Mouse (Mus musculus) lung, embryonic 14.5 days (tissue): ENCODE results near the gene Pagr1a. TPM values are rescaled to one million over a fixed set of nuclear protein-coding genes. Genes with fewer than 3 reads are reported as not detected.

Experiments
- ATAC-seq: fragments of 200-750 bp; cut with Nextera tagmentation; 2 replicates; pipeline ENCODE4 v1.8.0; 2017; ENCODE audit warnings: mild to moderate bottlenecking, moderate TSS enrichment, moderate library complexity; ENCODE audit not compliant: insufficient read depth
- DNase-seq: peaks from one replicate; pipeline ENCODE4 v3.0.0-alpha.2; 2015
- H3K27ac ChIP-seq: fragments of 300-500 bp; sonication (generic); 2 replicates; pipeline ENCODE4 v1.5.1; 2014; ENCODE audit warnings: low read depth, mild to moderate bottlenecking, moderate library complexity
- H3K27me3 ChIP-seq: fragments of 300-500 bp; sonication (generic); 2 replicates; pipeline ENCODE4 v1.6.1; 2014; ENCODE audit warnings: low read length, control low read depth; ENCODE audit not compliant: insufficient read depth
- H3K36me3 ChIP-seq: fragments of 300-500 bp; sonication (generic); 2 replicates; pipeline ENCODE4 v1.6.1; 2014; ENCODE audit warnings: control low read depth; ENCODE audit not compliant: insufficient read depth
- H3K4me1 ChIP-seq: fragments of 300-500 bp; sonication (generic); 2 replicates; pipeline ENCODE4 v1.6.1; 2014; ENCODE audit warnings: antibody characterized with exemption, control low read depth; ENCODE audit not compliant: insufficient read depth
- H3K4me2 ChIP-seq: fragments of 300-500 bp; sonication (generic); 2 replicates; pipeline ENCODE4 v1.6.1; 2014; ENCODE audit warnings: mild to moderate bottlenecking
- H3K4me3 ChIP-seq: fragments of 300-500 bp; sonication (generic); 2 replicates; pipeline ENCODE4 v1.5.1; 2014; ENCODE audit warnings: low read depth, low read length
- H3K9ac ChIP-seq: fragments of 300-500 bp; sonication (generic); 2 replicates; pipeline ENCODE4 v1.6.1; 2014
- H3K9me3 ChIP-seq: fragments of 300-500 bp; sonication (generic); 2 replicates; pipeline ENCODE4 v1.6.1; 2016; ENCODE audit warnings: low read depth, low read length, control low read depth
- CTCF ChIP-seq: IDR thresholded peaks from 2 replicates; pipeline ENCODE4 v1.5.1; 2016; ENCODE audit warnings: antibody characterized with exemption, low read depth
- WGBS: fragments of 180-500 bp; shearing (Covaris S2); extraction: QIAGEN DNeasy Blood & Tissue Kit; methylation state at CpG from one replicate; pipeline ENCODE4 v1.1.7; 2014; 5-methylcytosine and 5-hydroxymethylcytosine counted together
- polyA plus RNA-seq: library from polyadenylated mRNA; unstranded; fragments of >200 nt; fragmentation: Nextera tagmentation; extraction: Ambion mirVana; gene quantifications from 2 replicates; pipeline ENCODE4 v1.2.1, GENCODE M21; 2014

Pagr1a gene
- polyA plus RNA-seq, 1 experiment from 2014 or later: 44.5 TPM

GRCm38 (mm10) chr7:126999568-126999967 lies 17.6 kb downstream of the Pagr1a start:
- Histone ChIP-seq H3K4me2 (no peak overlapping the region), H3K27me3 (no peaks in the 10 kb centered on the region), H3K27ac (no peak overlapping the region), H3K4me3 (no peak overlapping the region), H3K36me3 (no peaks in the 10 kb centered on the region), H3K4me1 (no peaks in the 10 kb centered on the region), H3K9ac (no peak overlapping the region), H3K9me3 (no peaks in the 10 kb centered on the region)
- no peak for TF ChIP-seq CTCF
- ATAC-seq (no peak), DNase-seq (no peak)
- WGBS: 57% methylated on average over 10 of the region's 10 CpGs

DNA sequence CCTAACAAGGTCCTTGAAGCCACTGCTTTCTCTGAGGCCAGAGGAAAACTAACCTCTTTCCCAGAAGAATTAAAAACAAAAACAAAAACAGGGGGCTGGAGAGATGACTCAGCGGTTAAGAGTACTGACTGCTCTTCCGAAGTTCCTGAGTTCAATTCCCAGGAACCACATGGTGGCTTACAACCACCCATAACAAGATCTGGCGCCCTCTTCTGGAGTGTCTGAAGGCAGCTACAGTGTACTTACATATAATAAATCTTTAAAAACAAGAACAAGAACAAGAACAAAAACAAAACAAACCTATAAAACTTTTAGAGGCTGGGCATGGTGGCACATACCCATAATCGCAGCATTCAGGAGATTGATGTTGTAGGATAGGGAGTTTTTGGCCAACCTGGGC lies 20.7 kb downstream of the Pagr1a start:
- ATAC-seq (no peak), DNase-seq (no peak)
- H3K27ac ChIP-seq: no peak overlapping the region
- H3K4me2 ChIP-seq: no peak overlapping the region
- no peaks in the 10 kb centered on the region for H3K9me3 ChIP-seq
- WGBS: 85% methylated on average over 4 of the region's 4 CpGs
- no peaks in the 10 kb centered on the region for H3K4me1 ChIP-seq
- no peak overlapping the region for H3K9ac ChIP-seq
- TF ChIP-seq CTCF: peak; percentile 8; the same call in 1 of the 2 replicates
- no peaks in the 10 kb centered on the region for H3K27me3 ChIP-seq
- H3K36me3 ChIP-seq: no peaks in the 10 kb centered on the region
- no peak overlapping the region for H3K4me3 ChIP-seq

GRCm38 (mm10) chr7:126988816-126989215 lies 28.3 kb downstream of the Pagr1a start:
- ATAC-seq: no peak
- 55% methylated on average over 8 of the region's 8 CpGs for WGBS

DNA sequence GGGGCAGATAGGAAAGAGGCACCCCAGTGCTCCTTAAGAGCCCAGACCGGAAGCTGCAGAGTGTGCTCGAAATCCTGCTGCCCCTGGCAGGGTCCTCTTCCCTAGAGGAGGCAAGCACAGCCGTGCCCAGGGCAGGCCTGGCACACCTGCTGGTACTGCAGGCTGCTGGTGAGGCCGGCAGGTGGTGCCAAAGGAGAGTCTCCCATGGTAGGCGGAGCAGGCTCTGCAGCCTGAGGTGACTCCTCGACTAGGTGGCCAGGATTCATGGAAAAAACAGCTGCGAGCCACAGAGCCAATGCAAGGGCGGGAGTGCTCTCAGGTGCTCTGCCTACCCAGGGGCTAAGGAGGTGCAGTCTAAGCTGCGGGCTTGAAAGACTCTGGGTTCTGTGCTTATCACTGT lies 30.8 kb downstream of the Pagr1a start:
- DNase-seq (peak; percentile 60), ATAC-seq (no peak)
- Histone ChIP-seq H3K4me2 (no peak overlapping the region), H3K27me3 (no peaks in the 10 kb centered on the region), H3K4me1 (no peaks in the 10 kb centered on the region), H3K36me3 (no peaks in the 10 kb centered on the region), H3K4me3 (no peak overlapping the region), H3K9me3 (no peaks in the 10 kb centered on the region), H3K9ac (no peak overlapping the region), H3K27ac (no peak overlapping the region)
- WGBS: 31% methylated on average over 9 of the region's 9 CpGs
- peak; percentile 73 for TF ChIP-seq CTCF

More at GRCm38 (mm10) chr7:126988816-126989215, 28.3 kb downstream of the Pagr1a start:
- DNase-seq: no peak
- Histone ChIP-seq H3K4me3 (no peak overlapping the region), H3K27me3 (no peaks in the 10 kb centered on the region), H3K4me2 (no peak overlapping the region), H3K36me3 (no peaks in the 10 kb centered on the region), H3K27ac (no peak overlapping the region), H3K9ac (no peak overlapping the region), H3K4me1 (no peaks in the 10 kb centered on the region), H3K9me3 (no peaks in the 10 kb centered on the region)
- no peak for TF ChIP-seq CTCF

GRCm38 (mm10) chr7:126984667-126985444 lies 32.3 kb downstream of the Pagr1a start:
- DNase-seq: peak; percentile 14
- Histone ChIP-seq H3K9ac (no peak overlapping the region), H3K27me3 (no peaks in the 10 kb centered on the region), H3K4me2 (no peak overlapping the region), H3K27ac (no peak overlapping the region), H3K4me1 (no peaks in the 10 kb centered on the region), H3K9me3 (no peaks in the 10 kb centered on the region), H3K4me3 (no peak overlapping the region), H3K36me3 (peaks cover 8% of the 10 kb centered on the region)
- ATAC-seq: no peak
- 27% methylated on average over 10 of the region's 10 CpGs for WGBS
- TF ChIP-seq CTCF: no peak

DNA sequence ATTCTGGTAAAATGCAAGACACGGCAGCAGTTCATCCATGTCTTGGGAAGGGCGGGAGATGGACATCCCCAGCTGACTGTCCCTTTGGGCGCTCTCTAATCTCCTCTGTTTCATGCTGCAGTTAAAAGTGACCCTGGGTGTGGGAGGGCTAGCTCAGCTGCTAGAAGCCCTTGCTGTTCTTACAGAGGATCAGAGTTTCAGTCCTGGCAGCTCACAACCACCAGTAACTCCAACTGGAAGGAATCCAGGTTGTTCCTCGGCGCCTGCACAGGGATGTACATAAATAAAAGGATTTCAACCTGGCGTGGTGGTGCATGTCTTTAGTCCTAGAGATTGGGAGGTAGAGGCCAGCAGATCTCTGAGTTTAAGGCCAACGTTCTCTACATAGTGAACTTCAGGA lies 34.0 kb downstream of the Pagr1a start:
- no peak for ATAC-seq

DNA sequence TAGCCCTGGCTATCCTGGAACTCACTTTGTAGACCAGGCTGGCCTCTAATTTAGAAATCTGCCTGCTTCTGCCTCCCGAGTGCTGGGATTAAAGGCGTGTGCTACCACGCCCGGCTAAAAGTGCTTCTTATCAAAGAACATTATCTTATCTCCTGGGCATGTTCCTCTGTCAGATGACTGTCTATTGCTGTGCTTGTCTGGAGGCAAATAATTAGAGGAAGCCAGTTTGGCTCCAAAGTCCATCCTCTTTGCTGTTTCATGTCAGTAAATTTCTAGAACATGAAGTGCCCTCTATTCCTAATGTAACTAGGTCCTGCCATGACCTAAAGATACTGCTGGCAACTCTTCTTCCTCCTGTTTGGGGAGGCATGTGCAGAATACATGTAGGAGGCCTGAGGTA lies 35.1 kb downstream of the Pagr1a start:
- H3K4me2 ChIP-seq: no peak overlapping the region
- no peak for TF ChIP-seq CTCF
- H3K27me3 ChIP-seq: no peaks in the 10 kb centered on the region
- H3K4me1 ChIP-seq: no peaks in the 10 kb centered on the region
- ATAC-seq (no peak), DNase-seq (no peak)
- peaks cover 28% of the 10 kb centered on the region for H3K36me3 ChIP-seq
- H3K9me3 ChIP-seq: no peaks in the 10 kb centered on the region
- H3K4me3 ChIP-seq: no peak overlapping the region
- H3K27ac ChIP-seq: no peak overlapping the region
- WGBS: 66% methylated on average over 4 of the region's 4 CpGs
- no peak overlapping the region for H3K9ac ChIP-seq

More for the DNA sequence above, 34.0 kb downstream of the Pagr1a start:
- H3K27me3 ChIP-seq: no peaks in the 10 kb centered on the region
- no peak for DNase-seq
- H3K4me3 ChIP-seq: no peak overlapping the region
- H3K36me3 ChIP-seq: peaks cover 26% of the 10 kb centered on the region
- no peaks in the 10 kb centered on the region for H3K9me3 ChIP-seq
- no peak overlapping the region for H3K27ac ChIP-seq
- TF ChIP-seq CTCF: no peak
- 72% methylated on average over 7 of the region's 7 CpGs for whole genome bisulfite sequencing
- H3K4me2 ChIP-seq: no peak overlapping the region
- no peak overlapping the region for H3K9ac ChIP-seq
- no peaks in the 10 kb centered on the region for H3K4me1 ChIP-seq
